Mouse (Mus musculus): ENCODE data around the gene Vmn1r3. TPM values are rescaled to one million over a fixed set of nuclear protein-coding genes. Genes with fewer than 3 reads are reported as not detected.
"Not testable (repeated sequence)": the region's sequence is repeated elsewhere in the genome, so short reads cannot be mapped to it uniquely, and the experiment has no call there.

Gene Vmn1r3
- polyA plus RNA-seq, 1 experiment from 2014 or later: not detected

GRCm38 (mm10) chr4:3209643-3210217 lies 24.6 kb upstream of the Vmn1r3 start:
- H3K4me1 ChIP-seq: not testable (repeated sequence)

GRCm38 (mm10) chr4:3176746-3177490 lies 8.2 kb downstream of the Vmn1r3 start:
- H3K27me3 ChIP-seq (replicated peaks); H3K36me3 ChIP-seq; H3K9ac ChIP-seq; H3K27ac ChIP-seq; H3K4me3 ChIP-seq; ATAC-seq (ENCODE audit: low FRiP score, low read depth); H3K4me2 ChIP-seq (replicated peaks); H3K4me1 ChIP-seq: not testable (repeated sequence)
- peaks cover 57% of the 10 kb centered on the region for H3K9me3 ChIP-seq
- 87% methylated on average over 10 of the region's 10 CpGs for WGBS

More at GRCm38 (mm10) chr4:3209643-3210217, 24.6 kb upstream of the Vmn1r3 start:
- not testable (repeated sequence) for H3K4me3 ChIP-seq; H3K36me3 ChIP-seq; H3K27ac ChIP-seq; H3K27me3 ChIP-seq (replicated peaks); H3K9ac ChIP-seq; ATAC-seq (ENCODE audit: low FRiP score, low read depth); H3K9me3 ChIP-seq; H3K4me2 ChIP-seq (replicated peaks)
- 68% methylated on average over 1 of the region's 1 CpGs for whole genome bisulfite sequencing

- ATAC-seq (ENCODE audit: low FRiP score, low read depth); H3K36me3 ChIP-seq; H3K4me1 ChIP-seq; H3K27me3 ChIP-seq (replicated peaks); H3K4me3 ChIP-seq; H3K4me2 ChIP-seq (replicated peaks); H3K27ac ChIP-seq; H3K9ac ChIP-seq: not testable (repeated sequence)
- H3K9me3 ChIP-seq: peaks cover 53% of the 10 kb centered on the region
- WGBS: 90% methylated on average over 6 of the region's 6 CpGs
These were observed 9.0 kb downstream of the Vmn1r3 start for GRCm38 (mm10) chr4:3176195-3176594.

GRCm38 (mm10) chr4:3175756-3176155 lies 9.4 kb downstream of the Vmn1r3 start:
- 83% methylated on average over 8 of the region's 8 CpGs for WGBS
- H3K4me2 ChIP-seq (replicated peaks); H3K4me1 ChIP-seq; H3K9ac ChIP-seq; H3K27me3 ChIP-seq (replicated peaks); ATAC-seq (ENCODE audit: low FRiP score, low read depth); H3K4me3 ChIP-seq; H3K27ac ChIP-seq; H3K36me3 ChIP-seq: not testable (repeated sequence)
- H3K9me3 ChIP-seq: peaks cover 49% of the 10 kb centered on the region

- H3K27ac ChIP-seq; H3K4me1 ChIP-seq; H3K36me3 ChIP-seq; ATAC-seq (ENCODE audit: low FRiP score, low read depth); H3K27me3 ChIP-seq (replicated peaks); H3K9ac ChIP-seq; H3K4me3 ChIP-seq; H3K4me2 ChIP-seq (replicated peaks): not testable (repeated sequence)
- WGBS: 74% methylated on average over 4 of the region's 4 CpGs
- H3K9me3 ChIP-seq: peaks cover 38% of the 10 kb centered on the region
These were observed 10.6 kb downstream of the Vmn1r3 start for GRCm38 (mm10) chr4:3174586-3174985.

- H3K4me2 ChIP-seq (replicated peaks); ATAC-seq (ENCODE audit: low FRiP score, low read depth); H3K9ac ChIP-seq; H3K27me3 ChIP-seq (replicated peaks); H3K4me1 ChIP-seq; H3K36me3 ChIP-seq; H3K4me3 ChIP-seq; H3K27ac ChIP-seq: not testable (repeated sequence)
- peaks cover 22% of the 10 kb centered on the region for H3K9me3 ChIP-seq
- WGBS: no CpG with 5 or more reads among the region's 1 CpGs
These were observed 18.1 kb downstream of the Vmn1r3 start, which contains the start of gene Vmn1r2 for GRCm38 (mm10) chr4:3167020-3167419. Vmn1r2 (plus strand) TSS chr4:3167320.

GRCm38 (mm10) chr4:3165046-3165445 lies 20.1 kb downstream of the Vmn1r3 start:
- Histone ChIP-seq H3K27ac (no peak overlapping the region), H3K27me3 (replicated peaks) (no peaks in the 10 kb centered on the region), H3K4me2 (replicated peaks) (no peak overlapping the region), H3K4me3 (no peak overlapping the region), H3K9me3 (peaks cover 22% of the 10 kb centered on the region), H3K36me3 (no peaks in the 10 kb centered on the region), H3K9ac (no peak overlapping the region), H3K4me1 (no peaks in the 10 kb centered on the region)
- ATAC-seq (ENCODE audit: low FRiP score, low read depth): no peak
- WGBS: 92% methylated on average over 4 of the region's 4 CpGs

- ATAC-seq (ENCODE audit: low FRiP score, low read depth): not testable (repeated sequence)
These were observed 20.7 kb downstream of the Vmn1r3 start for GRCm38 (mm10) chr4:3164429-3164828.

GRCm38 (mm10) chr4:3153320-3153719 lies 31.8 kb downstream of the Vmn1r3 start:
- H3K4me1 ChIP-seq; H3K36me3 ChIP-seq; H3K27me3 ChIP-seq (replicated peaks); H3K9me3 ChIP-seq; H3K9ac ChIP-seq; ATAC-seq (ENCODE audit: low FRiP score, low read depth); H3K27ac ChIP-seq; H3K4me3 ChIP-seq; H3K4me2 ChIP-seq (replicated peaks): not testable (repeated sequence)
- WGBS: 79% methylated on average over 2 of the region's 2 CpGs

More at GRCm38 (mm10) chr4:3164429-3164828, 20.7 kb downstream of the Vmn1r3 start:
- not testable (repeated sequence) for H3K27ac ChIP-seq; H3K4me3 ChIP-seq; H3K36me3 ChIP-seq; H3K4me2 ChIP-seq (replicated peaks); H3K9ac ChIP-seq; H3K27me3 ChIP-seq (replicated peaks); H3K4me1 ChIP-seq
- peaks cover 22% of the 10 kb centered on the region for H3K9me3 ChIP-seq

- H3K9me3 ChIP-seq; H3K27ac ChIP-seq; H3K4me3 ChIP-seq; H3K27me3 ChIP-seq (replicated peaks); H3K4me1 ChIP-seq; ATAC-seq (ENCODE audit: low FRiP score, low read depth); H3K4me2 ChIP-seq (replicated peaks); H3K36me3 ChIP-seq; H3K9ac ChIP-seq: not testable (repeated sequence)
- WGBS: 20% methylated on average over 1 of the region's 3 CpGs
These were observed 37.2 kb downstream of the Vmn1r3 start for GRCm38 (mm10) chr4:3147926-3148325.

All from neural tube, embryonic 12.5 days (tissue).